Mouse (Mus musculus): ENCODE measurements around the gene Atp6v1fnb.
A peak's percentile ranks its signal among the peaks of the same experiment; 100 is the strongest.

Gene Atp6v1fnb

DNA sequence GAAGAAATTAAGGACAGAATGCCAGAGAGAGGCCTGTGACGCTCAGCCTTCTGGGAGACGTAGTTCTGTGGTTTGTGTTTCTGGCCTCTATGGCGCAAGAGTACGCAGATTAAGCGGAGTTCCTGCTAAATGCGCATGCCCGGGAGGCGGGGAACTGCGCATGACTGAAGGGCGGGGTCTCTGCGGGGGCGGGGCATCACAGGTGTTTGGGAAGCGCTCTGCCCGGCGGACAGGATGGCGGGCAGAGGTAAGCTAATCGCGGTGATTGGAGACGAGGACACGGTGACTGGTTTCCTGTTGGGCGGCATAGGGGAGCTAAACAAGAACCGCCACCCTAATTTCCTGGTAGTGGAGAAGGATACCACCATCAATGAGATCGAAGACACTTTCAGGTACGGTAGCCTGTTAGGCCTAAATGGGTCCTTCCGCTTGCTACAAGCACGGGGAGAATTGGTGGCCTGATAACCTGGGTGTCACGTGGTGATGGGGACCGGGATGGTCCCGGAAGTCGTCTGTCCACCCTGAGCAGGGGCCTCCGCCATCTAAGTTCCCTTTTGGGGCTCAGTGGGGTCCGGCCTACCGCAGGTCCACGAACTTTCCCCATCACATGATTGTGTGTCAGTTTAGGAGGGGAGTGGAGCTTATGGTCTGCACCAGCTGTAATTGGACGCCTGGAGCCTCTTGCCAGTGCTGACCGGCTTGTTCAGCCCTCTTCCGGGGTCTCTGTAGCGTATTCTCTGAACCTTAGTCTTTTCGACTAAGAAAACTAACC is 3.5 kb upstream of the Atp6v1fnb start, which contains the start of gene Atp6v1f:
Gene Atp6v1f, plus strand, starts transcription at position 136 of the 772 bp plus-strand sequence.
- DNase-seq (ENCODE audit: low read depth) = peak; percentile 92

GRCm38 (mm10) chr6:29468851-29469250 is 2.4 kb upstream of the Atp6v1fnb start:
- DNase-seq (ENCODE audit: low read depth) = no peak

DNA sequence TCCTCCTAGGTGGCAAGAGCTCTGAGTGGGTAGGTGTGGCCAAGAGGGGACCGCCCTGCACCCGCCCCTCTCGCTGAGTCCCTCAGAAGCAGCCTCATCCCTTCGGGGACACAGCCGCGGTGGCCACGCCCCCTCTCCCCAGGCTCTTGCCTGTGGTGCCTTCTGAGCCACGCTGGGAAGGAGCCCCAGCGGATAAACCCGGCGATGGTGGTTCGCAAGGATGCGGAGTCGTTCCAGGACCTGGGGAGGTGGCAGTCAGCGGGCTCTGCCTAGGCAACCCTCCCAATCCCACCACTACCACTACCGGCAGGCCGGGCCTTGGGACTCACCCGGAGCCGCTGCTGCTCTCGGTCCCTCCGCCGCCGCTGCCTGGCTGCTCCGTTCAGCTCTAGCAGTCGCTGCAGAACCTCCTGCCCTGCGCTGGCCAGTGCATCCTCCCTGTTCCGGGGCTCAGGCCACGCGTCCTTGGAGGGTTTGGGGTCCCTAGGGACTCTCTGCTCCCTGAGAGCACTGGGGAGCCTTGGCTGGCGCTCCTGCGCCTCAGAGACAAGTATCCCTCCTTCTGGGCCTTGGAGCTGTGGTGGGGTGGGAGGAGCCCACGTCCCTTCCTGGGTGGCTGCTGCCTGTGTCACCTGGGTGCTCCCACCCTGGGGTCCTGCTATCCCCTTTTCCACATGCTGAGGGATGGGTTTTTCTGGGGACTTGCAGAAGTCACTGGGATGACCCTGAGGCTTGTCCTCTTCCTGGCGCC is 2.9 kb downstream of the Atp6v1fnb start:
- DNase-seq (ENCODE audit: low read depth) = peak; percentile 86

GRCm38 (mm10) chr6:29474736-29475135 is 3.5 kb downstream of the Atp6v1fnb start:
- no peak for DNase-seq (ENCODE audit: low read depth)

DNA sequence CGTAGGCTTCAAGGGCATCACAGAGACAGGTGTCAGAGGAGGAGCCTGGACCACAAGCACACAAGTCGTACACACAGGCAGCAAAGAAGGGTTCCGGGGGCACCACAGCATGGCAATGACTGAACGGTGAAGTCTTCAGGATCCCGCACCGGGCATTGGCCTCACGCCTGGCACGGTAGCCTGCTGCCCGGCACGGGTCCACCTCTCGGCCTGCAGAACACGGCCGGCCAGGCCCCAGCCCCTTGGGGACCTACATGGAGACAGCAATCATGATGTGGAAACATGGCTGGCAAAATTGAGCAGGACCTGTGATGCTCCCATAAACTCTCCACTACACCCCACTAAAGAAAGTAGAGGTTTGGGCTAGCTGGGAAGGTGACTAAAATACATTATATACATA is 11.5 kb downstream of the Atp6v1fnb start:
- no peak for DNase-seq (ENCODE audit: low read depth)

GRCm38 (mm10) chr6:29484716-29485559 is 13.7 kb downstream of the Atp6v1fnb start:
- peak; percentile 69 for DNase-seq (ENCODE audit: low read depth)

GRCm38 (mm10) chr6:29485951-29486350 is 14.7 kb downstream of the Atp6v1fnb start:
- DNase-seq (ENCODE audit: low read depth) = no peak

GRCm38 (mm10) chr6:29494101-29494500 is 22.9 kb downstream of the Atp6v1fnb start:
- no peak for DNase-seq (ENCODE audit: low read depth)

GRCm38 (mm10) chr6:29496270-29496669 is 25.0 kb downstream of the Atp6v1fnb start:
- DNase-seq (ENCODE audit: low read depth) = no peak

DNA sequence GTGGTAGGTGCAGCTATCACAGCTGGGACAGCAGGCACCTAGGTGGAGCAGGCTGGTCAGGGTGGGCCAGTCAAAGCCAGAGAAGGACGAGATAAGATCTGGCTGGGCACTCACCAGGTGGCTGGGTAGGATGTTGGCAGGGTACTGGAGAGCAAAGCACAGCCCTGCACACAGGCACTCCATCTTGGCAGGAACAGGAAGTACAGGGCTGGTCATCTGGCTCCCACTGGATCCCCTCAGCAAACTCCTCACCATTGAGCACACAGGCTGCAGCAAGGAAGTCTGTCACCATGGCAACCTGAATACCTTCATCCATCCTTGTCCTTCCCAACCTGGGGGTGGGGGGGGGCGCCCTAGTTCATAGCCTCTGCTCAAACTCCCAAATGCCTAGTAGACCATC is 26.6 kb downstream of the Atp6v1fnb start:
- no peak for DNase-seq (ENCODE audit: low read depth)

GRCm38 (mm10) chr6:29500177-29500576 is 28.9 kb downstream of the Atp6v1fnb start:
- no peak for DNase-seq (ENCODE audit: low read depth)

- no peak for DNase-seq (ENCODE audit: low read depth)
Observed at GRCm38 (mm10) chr6:29500810-29501209, 29.6 kb downstream of the Atp6v1fnb start.

- no peak for DNase-seq (ENCODE audit: low read depth)
Observed at GRCm38 (mm10) chr6:29501599-29501998, 30.4 kb downstream of the Atp6v1fnb start.

DNA sequence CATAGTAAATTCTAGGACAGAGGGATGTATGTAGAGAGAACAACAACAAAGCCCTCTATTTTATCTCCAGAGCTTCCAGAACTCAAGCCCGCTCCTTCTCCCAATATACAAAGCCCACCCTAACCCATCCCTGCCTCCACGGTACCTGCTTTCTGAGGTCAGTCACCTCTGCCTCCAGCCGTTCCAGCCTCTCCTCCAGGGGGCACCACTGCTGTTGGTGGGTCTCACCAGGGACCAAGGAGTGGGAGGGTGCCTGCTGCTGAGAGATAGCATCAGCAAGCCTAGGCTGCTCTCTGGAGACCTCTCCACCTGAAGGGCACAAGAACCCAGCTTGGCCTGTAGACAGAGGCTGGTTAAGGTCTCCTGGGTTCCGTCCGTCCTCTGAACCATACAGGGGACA is 34.3 kb downstream of the Atp6v1fnb start:
- DNase-seq (ENCODE audit: low read depth) = no peak

GRCm38 (mm10) chr6:29506834-29507233 is 35.6 kb downstream of the Atp6v1fnb start:
- no peak for DNase-seq (ENCODE audit: low read depth)

GRCm38 (mm10) chr6:29507447-29508309 is 36.4 kb downstream of the Atp6v1fnb start, which contains the start of gene Kcp:
Gene Kcp, minus strand, starts transcription at chr6:29507952.
- no peak for DNase-seq (ENCODE audit: low read depth)

- DNase-seq (ENCODE audit: low read depth) = no peak
Observed at GRCm38 (mm10) chr6:29509086-29509485, 37.8 kb downstream of the Atp6v1fnb start.

GRCm38 (mm10) chr6:29513284-29513683 is 42.0 kb downstream of the Atp6v1fnb start:
- DNase-seq (ENCODE audit: low read depth) = peak; percentile 47

- peak; percentile 78 for DNase-seq (ENCODE audit: low read depth)
Observed at GRCm38 (mm10) chr6:29517139-29517538, 45.9 kb downstream of the Atp6v1fnb start.

DNA sequence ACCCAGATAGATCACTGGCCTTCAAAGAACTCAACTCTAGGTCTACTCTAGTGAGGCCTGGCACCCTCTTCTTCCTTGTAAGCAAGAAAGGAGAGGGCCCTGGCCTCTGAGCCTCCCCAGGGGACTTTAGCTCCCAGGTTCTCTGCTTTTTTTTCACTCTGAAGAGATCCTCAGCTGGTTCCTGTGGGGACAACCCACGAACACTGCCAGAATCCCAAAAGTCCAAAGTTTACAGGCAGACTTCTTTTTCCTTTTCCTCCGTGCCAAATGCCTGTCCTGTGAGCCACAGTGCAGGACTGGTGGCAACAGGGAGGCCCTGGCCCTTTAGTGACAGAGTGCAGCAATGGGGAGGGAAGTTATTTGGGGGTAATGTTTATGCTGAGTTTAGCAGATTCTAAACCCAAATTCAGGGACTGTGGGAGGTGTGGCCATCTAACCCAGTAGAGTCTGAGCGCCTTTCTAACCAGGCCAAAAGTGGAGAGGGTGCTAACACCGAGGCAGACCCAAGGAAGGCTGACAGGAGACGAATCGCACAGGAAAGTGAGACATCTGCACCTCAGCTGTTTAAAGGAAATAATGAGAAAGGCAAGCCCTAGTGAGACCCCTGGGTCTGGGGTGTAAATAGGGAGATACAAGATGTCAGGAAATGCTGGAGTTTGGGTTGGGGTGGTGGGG is 51.5 kb downstream of the Atp6v1fnb start:
- no peak for DNase-seq (ENCODE audit: low read depth)
